Mouse (Mus musculus) bone marrow macrophage, adult 2 months (primary cell): ENCODE measurements around the gene Dstyk. TPM values are rescaled to one million over a fixed set of nuclear protein-coding genes. Genes with fewer than 3 reads are reported as not detected.

Experiments used
- H3K27ac ChIP-seq: 2 replicates; pipeline ENCODE4 v1.5.1; 2012; ENCODE audit warnings: low read depth, low read length; ENCODE audit not compliant: insufficient read depth
- H3K4me1 ChIP-seq: 2 replicates; pipeline ENCODE4 v1.6.1; 2012; ENCODE audit warnings: low read length; ENCODE audit not compliant: control insufficient read depth, insufficient read depth
- H3K4me3 ChIP-seq: 2 replicates; pipeline ENCODE4 v1.5.1; 2012; ENCODE audit warnings: mild to moderate bottlenecking, low read length, moderate library complexity; ENCODE audit not compliant: insufficient read depth
- CTCF ChIP-seq: IDR thresholded peaks from 2 replicates; pipeline ENCODE4 v1.5.1; 2012; ENCODE audit warnings: low read depth, mild to moderate bottlenecking, low read length, moderate library complexity
- POLR2A ChIP-seq: IDR thresholded peaks from 2 replicates; pipeline ENCODE4 v1.6.1; 2012; ENCODE audit warnings: mild to moderate bottlenecking, low read depth, low read length, borderline replicate concordance
- polyA plus RNA-seq: library from polyadenylated mRNA; stranded (reverse); fragments of >200 nt; gene quantifications from 2 replicates; pipeline ENCODE4 v1.2.4, GENCODE M21; 2012; ENCODE audit not compliant: missing spikeins, insufficient read depth, insufficient read length

Dstyk gene
- polyA plus RNA-seq, 1 experiment: 26.8 TPM

GRCm38 (mm10) chr1:132387943-132388342, 29.4 kb upstream of the Dstyk start:
- TF ChIP-seq CTCF (no peak), POLR2A (no peak)
- H3K4me1 ChIP-seq: peaks cover 24% of the 10 kb centered on the region
- H3K27ac ChIP-seq: no peak overlapping the region
- no peak overlapping the region for H3K4me3 ChIP-seq

DNA sequence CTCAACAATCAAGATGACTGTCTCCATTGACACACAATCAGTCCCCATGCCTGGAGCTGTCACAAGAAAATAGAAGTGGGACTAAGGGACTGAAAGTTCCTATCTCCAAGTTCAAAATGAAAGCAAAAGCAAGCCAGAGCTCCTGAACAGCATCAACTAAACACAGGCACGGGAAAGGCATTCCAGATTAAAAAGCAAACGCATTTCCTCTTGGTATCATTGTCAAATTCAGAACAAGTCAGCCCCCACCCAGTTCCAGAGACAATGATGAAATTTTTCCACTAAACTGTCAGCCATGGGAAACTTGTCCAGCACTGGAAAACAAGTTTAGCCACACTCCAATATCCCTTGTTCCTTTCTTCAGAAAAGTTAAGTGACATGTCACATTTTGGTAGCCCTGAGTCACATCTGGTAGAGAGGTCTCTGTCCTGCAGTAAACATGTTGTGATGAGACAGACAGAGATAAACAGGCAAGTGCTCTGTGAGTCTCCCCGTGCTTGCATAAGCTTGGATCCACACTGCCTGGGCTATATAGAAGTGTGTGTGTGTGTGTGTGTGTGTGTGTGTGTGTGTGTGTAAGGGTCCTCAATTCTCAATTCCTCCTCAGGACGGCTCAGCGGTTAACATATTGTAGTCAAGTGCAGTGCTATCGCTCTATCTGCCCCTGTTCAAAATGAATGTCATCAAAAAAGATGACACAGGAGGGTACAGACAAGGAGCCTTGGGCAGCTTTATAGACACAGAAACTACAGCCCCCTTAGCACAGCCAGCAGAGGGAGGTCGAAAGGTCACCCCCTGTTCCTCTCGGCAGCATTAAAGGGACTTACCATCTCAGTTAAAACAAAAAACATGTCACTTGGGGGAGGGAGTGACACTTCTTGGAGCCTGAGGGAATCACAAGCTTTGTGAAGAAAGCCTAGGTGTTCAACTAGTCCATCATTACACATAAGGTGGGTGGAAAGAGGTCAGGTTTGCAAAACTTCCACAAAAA, 28.2 kb upstream of the Dstyk start:
- H3K27ac ChIP-seq: no peak overlapping the region
- H3K4me3 ChIP-seq: no peak overlapping the region
- H3K4me1 ChIP-seq: peaks cover 18% of the 10 kb centered on the region
- TF ChIP-seq CTCF (no peak), POLR2A (no peak)

DNA sequence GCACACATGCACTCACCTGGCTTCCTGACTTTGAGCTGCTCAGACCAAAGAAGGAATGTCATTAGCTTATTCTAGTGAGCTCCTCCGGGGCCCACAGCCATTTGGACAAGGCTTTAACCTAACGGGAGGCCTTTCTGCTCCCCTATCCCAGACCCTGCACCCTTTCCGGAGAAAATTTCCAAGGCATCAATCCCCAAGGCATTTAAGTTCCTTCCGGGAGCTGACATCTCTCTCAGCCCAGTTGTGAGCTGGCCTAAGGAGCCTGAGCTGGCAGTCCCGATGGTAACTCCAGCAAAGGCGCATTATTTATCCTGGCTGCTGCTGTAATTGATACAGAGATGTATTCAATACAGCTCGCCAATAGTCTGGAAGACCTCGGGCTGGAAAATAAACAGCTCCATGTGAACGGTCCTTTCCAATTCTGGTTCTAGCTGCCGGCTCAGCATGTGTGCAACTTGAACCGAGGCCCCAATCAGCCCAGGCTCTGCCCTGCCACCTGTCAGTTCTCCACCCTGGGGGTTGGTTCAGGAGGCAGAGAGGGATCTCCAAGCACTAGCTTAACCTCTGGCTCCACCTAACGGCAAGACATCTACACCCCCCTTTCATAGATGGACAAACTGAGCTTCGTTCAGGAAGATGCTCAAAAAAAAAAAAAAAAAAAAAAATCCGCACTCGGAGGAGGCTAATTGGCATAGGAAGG, 27.3 kb upstream of the Dstyk start:
- no peak for TF ChIP-seq POLR2A
- 0 out of 2 replicates have a peak, but pooled peaks have one; percentile 6 for TF ChIP-seq CTCF
- H3K4me3 ChIP-seq: no peak overlapping the region; the same call in 1 of the 2 replicates
- no peak overlapping the region for H3K27ac ChIP-seq
- peaks cover 10% of the 10 kb centered on the region for H3K4me1 ChIP-seq

GRCm38 (mm10) chr1:132390691-132391579, 26.4 kb upstream of the Dstyk start, which contains the start of gene Tmcc2:
Gene Tmcc2, minus strand, starts transcription at chr1:132391281.
- H3K4me1 ChIP-seq: peaks cover 7% of the 10 kb centered on the region
- no peak within 1 kb of the TSS for H3K27ac ChIP-seq
- peak within 1 kb of the TSS; percentile 71 for H3K4me3 ChIP-seq
- TF ChIP-seq POLR2A (no peak), CTCF (no peak)

GRCm38 (mm10) chr1:132391580-132392022, 25.8 kb upstream of the Dstyk start:
- H3K4me1 ChIP-seq: peaks cover 7% of the 10 kb centered on the region
- peak overlapping the region; percentile 71 for H3K4me3 ChIP-seq
- H3K27ac ChIP-seq: no peak overlapping the region
- TF ChIP-seq POLR2A (no peak), CTCF (no peak)

DNA sequence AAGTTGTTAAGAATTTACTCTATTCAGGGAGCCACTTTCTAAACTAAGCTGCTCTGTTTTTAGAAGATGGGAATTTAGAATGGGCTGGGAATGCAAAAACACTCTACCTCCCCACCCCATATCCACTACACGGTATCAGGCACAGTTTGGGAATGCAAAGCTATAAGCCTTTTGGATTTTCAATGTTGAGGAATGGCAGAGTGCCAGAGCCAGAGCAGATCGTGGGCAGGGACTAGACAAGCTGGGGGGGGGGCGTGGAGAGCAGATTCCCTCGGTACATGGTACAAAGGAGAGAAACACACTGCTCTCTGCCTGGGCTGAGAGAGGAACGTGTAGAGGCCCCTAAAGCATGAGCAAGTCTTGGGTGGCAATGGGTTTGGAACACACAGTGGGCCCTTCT, 24.5 kb upstream of the Dstyk start:
- peaks cover 3% of the 10 kb centered on the region for H3K4me1 ChIP-seq
- H3K4me3 ChIP-seq: no peak overlapping the region
- no peak overlapping the region for H3K27ac ChIP-seq
- TF ChIP-seq CTCF: no peak

GRCm38 (mm10) chr1:132396705-132397104, 20.6 kb upstream of the Dstyk start:
- no peak overlapping the region for H3K4me3 ChIP-seq
- H3K27ac ChIP-seq: no peak overlapping the region
- H3K4me1 ChIP-seq: peaks cover 2% of the 10 kb centered on the region
- no peak for TF ChIP-seq CTCF
- TF ChIP-seq POLR2A: no peak

- Histone ChIP-seq H3K4me3 (no peak overlapping the region), H3K4me1 (no peaks in the 10 kb centered on the region), H3K27ac (no peak overlapping the region)
- no peak for TF ChIP-seq CTCF
- no peak for TF ChIP-seq POLR2A
These were observed 16.8 kb upstream of the Dstyk start for GRCm38 (mm10) chr1:132400538-132400937.

DNA sequence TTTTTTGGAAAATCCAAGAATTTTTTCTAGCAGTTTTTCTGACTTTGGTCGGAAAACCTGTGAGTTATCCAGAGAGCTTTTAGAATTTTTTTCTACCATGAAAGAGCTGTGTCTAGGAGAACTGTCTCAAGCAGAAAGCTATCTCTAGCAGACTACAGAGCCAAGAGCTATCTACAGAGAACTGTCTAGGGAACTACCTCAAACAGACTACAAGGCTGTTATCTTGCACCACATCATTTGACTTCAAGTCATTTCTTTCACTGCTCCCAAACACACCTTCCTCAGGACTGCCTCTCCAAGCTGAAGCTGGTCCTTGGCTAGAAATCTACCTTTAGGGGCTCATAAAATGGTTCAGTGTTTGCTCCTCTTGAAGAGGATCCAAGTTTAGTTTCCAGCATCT, 15.5 kb upstream of the Dstyk start:
- Histone ChIP-seq H3K27ac (no peak overlapping the region), H3K4me3 (no peak overlapping the region), H3K4me1 (no peaks in the 10 kb centered on the region)
- TF ChIP-seq CTCF: no peak
